Mouse (Mus musculus): Measurements from ENCODE around the gene Gm4791. TPM values are rescaled to one million over a fixed set of nuclear protein-coding genes. Genes with fewer than 3 reads are reported as not detected.
A peak's percentile ranks its signal among the peaks of the same experiment; 100 is the strongest.

Gene Gm4791
- polyA plus RNA-seq (2015; fragmentation: Nextera tagmentation; extraction: Ambion mirVana): not detected in 2 replicates

- no peaks in the 10 kb centered on the region for H3K4me1 ChIP-seq (ENCODE audit: control insufficient read depth, insufficient read depth, low read length)
- no peaks in the 10 kb centered on the region for H3K9me3 ChIP-seq (replicated peaks; ENCODE audit: control insufficient read depth, low read length, poor library complexity, severe bottlenecking)
- no peak within 1 kb of the TSS for H3K4me3 ChIP-seq (ENCODE audit: low read depth, low read length)
- H3K27ac ChIP-seq (ENCODE audit: low read length): no peak within 1 kb of the TSS
- H3K4me2 ChIP-seq (ENCODE audit: low read length): no peak within 1 kb of the TSS
- no peaks in the 10 kb centered on the region for H3K36me3 ChIP-seq (ENCODE audit: control insufficient read depth, insufficient read depth, low read length)
- 52% methylated on average over 5 of the region's 5 CpGs for WGBS
- ATAC-seq: no peak
- no peak within 1 kb of the TSS for H3K9ac ChIP-seq (ENCODE audit: low read depth, low read length)
- H3K27me3 ChIP-seq (ENCODE audit: control insufficient read depth, insufficient read depth, low read depth, low read length): no peaks in the 10 kb centered on the region
Measured at GRCm38 (mm10) chr9:46998338-46998791, at the start of gene Gm4791. Gene Gm4791 (plus strand): TSS chr9:46998741.

GRCm38 (mm10) chr9:46956286-46956685 is 42.3 kb upstream of the Gm4791 start:
- H3K36me3 ChIP-seq (ENCODE audit: control insufficient read depth, insufficient read depth, low read length): no peaks in the 10 kb centered on the region
- H3K9ac ChIP-seq (ENCODE audit: low read depth, low read length): no peak overlapping the region
- no peaks in the 10 kb centered on the region for H3K9me3 ChIP-seq (replicated peaks; ENCODE audit: control insufficient read depth, low read length, poor library complexity, severe bottlenecking)
- no peak overlapping the region for H3K4me3 ChIP-seq (ENCODE audit: low read depth, low read length)
- no peaks in the 10 kb centered on the region for H3K27me3 ChIP-seq (ENCODE audit: control insufficient read depth, insufficient read depth, low read depth, low read length)
- H3K27ac ChIP-seq (ENCODE audit: low read length): peak overlapping the region; percentile 34; the same call in 1 of the 2 replicates
- no peak for ATAC-seq
- 40% methylated on average over 6 of the region's 6 CpGs for whole genome bisulfite sequencing
- peaks cover 13% of the 10 kb centered on the region for H3K4me1 ChIP-seq (ENCODE audit: control insufficient read depth, insufficient read depth, low read length)
- H3K4me2 ChIP-seq (ENCODE audit: low read length): no peak overlapping the region

GRCm38 (mm10) chr9:46957420-46957950 is 41.1 kb upstream of the Gm4791 start:
- WGBS: 80% methylated on average over 8 of the region's 8 CpGs
- Histone ChIP-seq H3K4me2 (ENCODE audit: low read length) (no peak overlapping the region), H3K9me3 (replicated peaks; ENCODE audit: control insufficient read depth, low read length, poor library complexity, severe bottlenecking) (no peaks in the 10 kb centered on the region), H3K4me1 (ENCODE audit: control insufficient read depth, insufficient read depth, low read length) (peaks cover 13% of the 10 kb centered on the region), H3K9ac (ENCODE audit: low read depth, low read length) (no peak overlapping the region), H3K27ac (ENCODE audit: low read length) (no peak overlapping the region), H3K27me3 (ENCODE audit: control insufficient read depth, insufficient read depth, low read depth, low read length) (no peaks in the 10 kb centered on the region), H3K36me3 (ENCODE audit: control insufficient read depth, insufficient read depth, low read length) (no peaks in the 10 kb centered on the region), H3K4me3 (ENCODE audit: low read depth, low read length) (no peak overlapping the region)
- ATAC-seq: no peak

- 40% methylated on average over 5 of the region's 5 CpGs for WGBS
- Histone ChIP-seq H3K9ac (ENCODE audit: low read depth, low read length) (no peak overlapping the region), H3K4me2 (ENCODE audit: low read length) (no peak overlapping the region), H3K4me1 (ENCODE audit: control insufficient read depth, insufficient read depth, low read length) (peaks cover 9% of the 10 kb centered on the region), H3K27ac (ENCODE audit: low read length) (peak overlapping the region; percentile 31; the same call in 1 of the 2 replicates), H3K9me3 (replicated peaks; ENCODE audit: control insufficient read depth, low read length, poor library complexity, severe bottlenecking) (no peaks in the 10 kb centered on the region), H3K36me3 (ENCODE audit: control insufficient read depth, insufficient read depth, low read length) (no peaks in the 10 kb centered on the region), H3K27me3 (ENCODE audit: control insufficient read depth, insufficient read depth, low read depth, low read length) (no peaks in the 10 kb centered on the region), H3K4me3 (ENCODE audit: low read depth, low read length) (no peak overlapping the region)
- ATAC-seq: peak; percentile 70
Measured at GRCm38 (mm10) chr9:46966028-46966427, 32.5 kb upstream of the Gm4791 start.

GRCm38 (mm10) chr9:46968970-46969369 is 29.6 kb upstream of the Gm4791 start:
- H3K27ac ChIP-seq (ENCODE audit: low read length): no peak overlapping the region
- peaks cover 9% of the 10 kb centered on the region for H3K4me1 ChIP-seq (ENCODE audit: control insufficient read depth, insufficient read depth, low read length)
- H3K36me3 ChIP-seq (ENCODE audit: control insufficient read depth, insufficient read depth, low read length): no peaks in the 10 kb centered on the region
- no peak overlapping the region for H3K9ac ChIP-seq (ENCODE audit: low read depth, low read length)
- no peak; the same call in 1 of the 2 replicates for ATAC-seq
- no peak overlapping the region for H3K4me3 ChIP-seq (ENCODE audit: low read depth, low read length)
- WGBS: 44% methylated on average over 6 of the region's 6 CpGs
- H3K4me2 ChIP-seq (ENCODE audit: low read length): no peak overlapping the region
- no peaks in the 10 kb centered on the region for H3K9me3 ChIP-seq (replicated peaks; ENCODE audit: control insufficient read depth, low read length, poor library complexity, severe bottlenecking)
- H3K27me3 ChIP-seq (ENCODE audit: control insufficient read depth, insufficient read depth, low read depth, low read length): no peaks in the 10 kb centered on the region

- Histone ChIP-seq H3K4me1 (ENCODE audit: control insufficient read depth, insufficient read depth, low read length) (peaks cover 9% of the 10 kb centered on the region), H3K4me2 (ENCODE audit: low read length) (no peak overlapping the region), H3K27me3 (ENCODE audit: control insufficient read depth, insufficient read depth, low read depth, low read length) (no peaks in the 10 kb centered on the region), H3K9ac (ENCODE audit: low read depth, low read length) (no peak overlapping the region), H3K27ac (ENCODE audit: low read length) (no peak overlapping the region), H3K36me3 (ENCODE audit: control insufficient read depth, insufficient read depth, low read length) (no peaks in the 10 kb centered on the region), H3K4me3 (ENCODE audit: low read depth, low read length) (no peak overlapping the region), H3K9me3 (replicated peaks; ENCODE audit: control insufficient read depth, low read length, poor library complexity, severe bottlenecking) (no peaks in the 10 kb centered on the region)
- no peak for ATAC-seq
- 66% methylated on average over 6 of the region's 6 CpGs for whole genome bisulfite sequencing
Measured at GRCm38 (mm10) chr9:46969406-46969805, 29.1 kb upstream of the Gm4791 start.

GRCm38 (mm10) chr9:46978806-46979205 is 19.7 kb upstream of the Gm4791 start:
- Histone ChIP-seq H3K4me3 (ENCODE audit: low read depth, low read length) (no peak overlapping the region), H3K9ac (ENCODE audit: low read depth, low read length) (no peak overlapping the region), H3K36me3 (ENCODE audit: control insufficient read depth, insufficient read depth, low read length) (no peaks in the 10 kb centered on the region), H3K4me1 (ENCODE audit: control insufficient read depth, insufficient read depth, low read length) (no peaks in the 10 kb centered on the region), H3K27me3 (ENCODE audit: control insufficient read depth, insufficient read depth, low read depth, low read length) (no peaks in the 10 kb centered on the region), H3K27ac (ENCODE audit: low read length) (no peak overlapping the region), H3K9me3 (replicated peaks; ENCODE audit: control insufficient read depth, low read length, poor library complexity, severe bottlenecking) (no peaks in the 10 kb centered on the region), H3K4me2 (ENCODE audit: low read length) (no peak overlapping the region)
- ATAC-seq: no peak
- 16% methylated on average over 11 of the region's 11 CpGs for WGBS

GRCm38 (mm10) chr9:46980111-46980510 is 18.4 kb upstream of the Gm4791 start:
- no peak overlapping the region for H3K4me3 ChIP-seq (ENCODE audit: low read depth, low read length)
- 54% methylated on average over 2 of the region's 2 CpGs for WGBS
- H3K36me3 ChIP-seq (ENCODE audit: control insufficient read depth, insufficient read depth, low read length): no peaks in the 10 kb centered on the region
- H3K27me3 ChIP-seq (ENCODE audit: control insufficient read depth, insufficient read depth, low read depth, low read length): no peaks in the 10 kb centered on the region
- H3K27ac ChIP-seq (ENCODE audit: low read length): no peak overlapping the region
- no peak for ATAC-seq
- no peaks in the 10 kb centered on the region for H3K9me3 ChIP-seq (replicated peaks; ENCODE audit: control insufficient read depth, low read length, poor library complexity, severe bottlenecking)
- no peak overlapping the region for H3K4me2 ChIP-seq (ENCODE audit: low read length)
- no peak overlapping the region for H3K9ac ChIP-seq (ENCODE audit: low read depth, low read length)
- H3K4me1 ChIP-seq (ENCODE audit: control insufficient read depth, insufficient read depth, low read length): no peaks in the 10 kb centered on the region

- H3K4me2 ChIP-seq (ENCODE audit: low read length): no peak overlapping the region
- WGBS: 70% methylated on average over 2 of the region's 2 CpGs
- H3K9me3 ChIP-seq (replicated peaks; ENCODE audit: control insufficient read depth, low read length, poor library complexity, severe bottlenecking): no peaks in the 10 kb centered on the region
- no peaks in the 10 kb centered on the region for H3K4me1 ChIP-seq (ENCODE audit: control insufficient read depth, insufficient read depth, low read length)
- no peak for ATAC-seq
- H3K27me3 ChIP-seq (ENCODE audit: control insufficient read depth, insufficient read depth, low read depth, low read length): no peaks in the 10 kb centered on the region
- no peaks in the 10 kb centered on the region for H3K36me3 ChIP-seq (ENCODE audit: control insufficient read depth, insufficient read depth, low read length)
- no peak overlapping the region for H3K9ac ChIP-seq (ENCODE audit: low read depth, low read length)
- no peak overlapping the region for H3K4me3 ChIP-seq (ENCODE audit: low read depth, low read length)
- no peak overlapping the region for H3K27ac ChIP-seq (ENCODE audit: low read length)
Measured at GRCm38 (mm10) chr9:46983471-46983870, 15.1 kb upstream of the Gm4791 start.
